Mouse (Mus musculus) embryo, embryonic 10 days (tissue): Measurements from ENCODE around the gene Tcerg1l.

Experiments used
- DNase-seq: peaks from one replicate; pipeline ENCODE4 v3.0.0-alpha.2; 2015; ENCODE audit warnings: low spot score

Gene Tcerg1l

DNA sequence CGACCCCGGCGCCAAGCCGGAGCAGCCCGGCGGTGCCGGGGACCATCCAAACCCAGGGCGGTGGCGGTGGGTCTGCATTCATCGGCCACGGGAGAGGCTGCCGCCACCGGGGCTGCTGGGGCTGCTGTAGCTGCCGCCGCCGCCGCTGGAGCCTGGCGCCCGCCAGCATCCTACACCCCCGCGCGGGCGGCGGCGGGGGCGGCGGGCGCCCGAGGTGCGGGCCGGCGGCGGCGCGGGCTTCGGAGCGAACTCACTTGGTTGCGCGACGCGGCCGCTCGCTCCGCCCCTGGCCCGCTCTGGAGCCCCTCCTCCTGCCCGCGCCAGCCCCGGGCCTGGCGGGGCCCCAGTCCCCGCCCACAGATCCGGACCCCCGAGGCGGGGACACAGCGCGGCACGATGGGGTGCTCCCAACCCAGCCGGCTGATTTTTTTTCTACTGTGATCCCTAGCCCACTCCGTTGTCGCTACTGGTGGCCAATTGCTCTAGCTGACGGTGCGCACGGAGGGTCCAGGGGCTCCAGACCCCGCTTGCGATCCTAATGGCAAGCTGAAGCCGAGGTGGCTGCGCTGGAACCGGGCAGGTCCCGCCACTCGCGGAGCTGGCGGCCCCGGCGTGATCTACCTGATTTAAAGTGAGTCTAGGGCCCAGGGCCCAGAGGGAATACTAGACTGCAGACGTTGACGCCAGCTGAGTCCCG, at the start of gene Tcerg1l:
Tcerg1l (minus strand) TSS at position 246 of the 697 bp plus-strand sequence.
- DNase-seq = peak; percentile 52

DNA sequence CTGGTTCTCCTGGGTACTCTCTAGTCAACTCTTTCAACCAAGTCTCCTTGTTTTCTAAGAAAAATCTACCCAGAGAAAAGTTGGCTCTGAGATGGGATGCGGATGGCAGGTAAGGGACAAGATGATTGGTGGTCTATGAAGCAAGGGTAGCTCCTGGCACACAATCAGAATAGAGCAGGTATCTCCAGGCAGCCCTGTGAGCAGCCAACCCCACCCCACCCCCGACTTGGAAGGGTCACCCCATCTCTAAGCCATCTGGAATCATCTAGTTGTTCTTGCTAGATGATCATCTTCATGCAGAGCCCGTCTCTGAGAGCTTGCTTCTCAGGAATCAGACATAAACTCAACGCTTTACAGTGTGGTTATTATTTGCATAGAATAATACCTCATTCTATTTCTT, 44.6 kb upstream of the Tcerg1l start:
- DNase-seq = no peak

GRCm38 (mm10) chr7:138432541-138432940, 35.0 kb upstream of the Tcerg1l start:
- no peak for DNase-seq

DNA sequence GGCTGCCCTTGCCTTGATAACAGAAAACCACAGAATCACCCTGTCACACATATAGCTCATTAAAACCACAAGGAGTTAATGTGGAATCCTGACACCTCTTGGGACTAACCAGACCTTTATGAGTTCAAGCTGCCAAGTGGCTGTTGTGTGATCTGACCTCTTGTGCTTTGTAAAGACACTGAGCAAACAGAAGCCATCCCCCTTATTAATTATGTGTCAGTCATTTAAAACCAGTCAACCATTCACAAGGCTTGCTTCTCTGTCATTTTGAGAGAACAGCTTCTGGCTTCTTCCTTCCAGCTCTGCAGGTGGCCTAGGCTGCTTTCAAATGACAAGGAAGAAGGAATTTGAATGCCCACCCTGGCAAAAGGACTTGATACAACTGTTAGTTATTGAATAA, 33.9 kb upstream of the Tcerg1l start:
- peak; percentile 7 for DNase-seq

DNA sequence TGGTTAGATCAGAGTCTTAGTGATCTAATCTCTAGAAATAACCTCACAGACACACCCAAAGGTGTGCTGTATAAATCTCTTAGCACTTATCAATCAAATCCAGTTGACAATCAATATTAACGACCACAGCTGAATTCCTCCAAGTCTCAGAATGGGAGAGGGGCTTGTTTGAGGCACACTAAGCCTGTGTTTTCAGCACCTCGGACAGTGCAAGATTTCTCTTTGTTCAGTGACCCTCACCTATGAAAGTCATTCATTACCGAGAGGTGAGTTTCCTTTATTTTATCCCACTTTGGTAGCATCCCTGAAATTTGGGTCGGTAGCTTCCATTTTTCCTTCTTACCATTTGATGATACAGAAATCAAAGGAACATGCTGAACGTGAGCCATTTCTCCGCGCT, 32.4 kb upstream of the Tcerg1l start:
- peak; percentile 74 for DNase-seq

DNA sequence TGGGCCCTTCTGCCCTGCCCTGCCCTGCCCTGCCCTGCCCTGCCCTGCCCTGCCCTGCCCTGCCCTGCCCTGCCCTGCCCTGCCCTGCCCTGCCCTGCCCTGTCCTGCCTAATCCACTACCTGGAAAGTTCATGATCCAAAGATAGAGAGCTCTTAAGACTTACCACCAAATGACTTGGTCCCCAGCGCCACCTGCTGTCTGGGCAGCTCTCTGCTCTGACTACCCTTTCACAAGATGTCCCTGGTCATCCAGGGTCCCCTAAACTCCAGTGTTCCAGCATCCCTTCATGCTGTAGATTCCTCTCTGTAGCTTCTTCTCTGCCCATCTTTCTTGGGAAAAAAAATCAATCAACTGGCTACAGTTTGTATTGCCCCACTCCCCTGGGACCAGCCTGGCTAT, 31.3 kb upstream of the Tcerg1l start:
- peak; percentile 57 for DNase-seq

DNA sequence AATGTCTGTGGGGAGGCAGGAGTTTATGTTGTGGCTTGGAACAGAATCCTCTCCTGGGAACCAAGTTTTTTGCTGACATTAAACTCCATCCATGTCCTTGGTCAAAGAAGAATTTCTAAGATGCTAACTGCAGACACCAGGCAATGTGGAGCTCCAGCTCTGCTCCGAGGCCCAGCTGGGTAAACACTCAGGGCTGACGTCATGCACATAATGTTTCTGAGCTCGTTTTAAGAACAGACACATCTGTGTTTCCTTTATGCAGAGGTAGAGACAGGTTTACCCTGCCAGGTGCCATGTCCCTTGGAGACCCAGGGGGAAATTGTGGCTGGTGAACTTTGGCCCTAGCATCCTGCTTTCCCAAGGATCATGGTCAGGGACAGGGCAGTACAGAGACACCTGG, 29.9 kb upstream of the Tcerg1l start:
- DNase-seq = peak; percentile 44

- DNase-seq = no peak
Observed at GRCm38 (mm10) chr7:138413496-138413895, 16.0 kb upstream of the Tcerg1l start.

GRCm38 (mm10) chr7:138401641-138402040, 4.1 kb upstream of the Tcerg1l start:
- no peak for DNase-seq

DNA sequence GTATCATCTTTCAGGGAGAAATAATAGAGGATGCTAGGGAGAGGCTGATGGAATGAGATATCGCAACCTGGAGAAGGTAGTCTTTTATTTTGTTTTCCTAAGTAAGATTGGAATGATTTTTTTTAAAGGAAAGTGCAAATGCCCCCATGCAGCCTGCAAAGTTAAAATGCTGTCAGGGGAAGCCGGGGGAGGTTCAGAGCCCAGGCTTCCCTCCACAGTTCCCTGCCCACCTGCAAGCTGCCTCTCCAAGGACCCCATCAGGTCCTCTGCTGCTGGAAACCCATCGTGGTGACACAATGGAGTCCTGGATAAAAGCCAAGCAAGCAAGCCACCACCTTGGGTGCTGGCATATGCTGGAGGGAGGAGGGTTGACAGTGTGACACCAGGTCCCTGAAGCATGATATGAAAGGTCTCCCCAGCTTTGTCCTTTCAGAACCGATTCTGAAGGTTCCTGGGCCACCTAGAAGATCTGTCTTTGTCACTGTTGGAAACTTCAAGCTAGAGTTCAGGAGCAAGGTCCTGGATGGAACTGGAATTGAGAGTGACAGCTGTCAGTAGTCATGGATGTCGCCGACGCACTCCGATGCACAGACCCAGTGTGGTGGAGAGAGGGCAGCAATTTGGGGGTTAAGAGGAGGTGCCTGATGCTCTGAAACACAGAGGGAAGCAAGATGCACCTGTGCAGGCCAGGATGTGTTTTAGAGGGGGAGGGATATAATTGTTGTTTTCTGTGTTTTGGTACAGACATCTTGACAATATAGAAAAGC, 3.2 kb upstream of the Tcerg1l start:
- DNase-seq = no peak

DNA sequence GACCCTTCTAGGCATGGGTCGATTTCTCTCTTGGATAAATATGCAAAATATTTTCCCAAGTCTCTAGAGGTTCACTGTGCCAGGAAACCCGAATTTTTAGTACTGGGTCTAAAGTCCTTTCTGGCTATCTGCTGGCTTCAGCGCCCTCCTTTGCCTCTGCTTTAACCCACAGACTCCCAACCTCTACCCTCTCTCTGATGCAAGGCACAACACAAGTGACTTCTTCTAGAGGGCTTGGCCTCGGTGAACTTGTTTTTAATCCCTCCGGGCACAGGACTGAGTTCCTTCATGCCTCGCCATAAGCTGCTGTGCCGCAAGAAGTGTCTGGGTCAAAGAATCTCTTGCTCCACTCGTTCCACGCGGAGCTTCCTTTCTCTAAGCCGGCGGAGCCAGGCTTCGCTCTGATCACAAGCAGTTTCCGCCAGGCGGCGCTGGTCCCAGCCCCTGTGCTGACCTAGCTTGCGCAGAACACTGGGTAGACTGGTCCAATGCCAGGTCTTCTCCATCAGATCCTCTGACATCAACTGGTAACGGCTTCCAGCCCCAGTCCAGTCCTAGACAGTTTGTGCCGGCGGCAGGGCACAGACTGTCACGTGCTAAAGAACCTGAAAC, 758 bp upstream of the Tcerg1l start:
- DNase-seq = peak; percentile 88

DNA sequence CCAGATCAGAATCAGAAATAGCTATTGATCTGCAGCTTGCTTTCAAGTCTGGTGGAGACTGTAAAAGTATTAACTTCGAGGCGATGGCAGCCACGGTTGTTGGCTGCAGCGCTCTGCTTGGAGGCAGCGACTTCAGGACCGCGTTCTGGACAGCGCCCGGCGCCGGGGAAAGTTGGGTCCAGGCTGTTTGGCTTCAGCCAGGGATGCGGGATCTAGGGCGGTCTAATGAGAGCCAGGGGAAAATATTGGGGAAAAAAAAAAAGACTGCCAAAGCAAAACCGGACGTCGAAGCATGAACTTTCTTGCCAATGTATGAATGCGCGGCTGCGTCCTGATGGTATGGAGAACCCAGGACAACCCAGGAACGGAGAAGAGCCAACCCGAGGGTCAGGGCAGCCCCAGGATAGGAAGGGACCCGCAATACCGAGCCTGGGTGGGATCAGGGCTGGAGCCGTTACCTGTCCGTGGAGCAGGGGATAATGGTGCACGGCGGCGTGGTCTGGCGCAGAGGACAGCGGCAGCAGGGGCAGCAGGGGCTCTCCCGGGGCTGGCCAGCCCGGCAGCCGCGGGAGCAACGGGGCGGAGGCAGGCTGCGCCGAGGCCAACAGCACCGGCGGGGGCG, 556 bp downstream of the Tcerg1l start:
- peak; percentile 84 for DNase-seq

- DNase-seq = no peak
Observed at GRCm38 (mm10) chr7:138396109-138396862, 1.2 kb downstream of the Tcerg1l start.

GRCm38 (mm10) chr7:138389941-138390340, 7.6 kb downstream of the Tcerg1l start:
- no peak for DNase-seq

- no peak for DNase-seq
Observed at GRCm38 (mm10) chr7:138389071-138389470, 8.5 kb downstream of the Tcerg1l start.

- no peak for DNase-seq
Observed at GRCm38 (mm10) chr7:138379221-138379620, 18.3 kb downstream of the Tcerg1l start.

DNA sequence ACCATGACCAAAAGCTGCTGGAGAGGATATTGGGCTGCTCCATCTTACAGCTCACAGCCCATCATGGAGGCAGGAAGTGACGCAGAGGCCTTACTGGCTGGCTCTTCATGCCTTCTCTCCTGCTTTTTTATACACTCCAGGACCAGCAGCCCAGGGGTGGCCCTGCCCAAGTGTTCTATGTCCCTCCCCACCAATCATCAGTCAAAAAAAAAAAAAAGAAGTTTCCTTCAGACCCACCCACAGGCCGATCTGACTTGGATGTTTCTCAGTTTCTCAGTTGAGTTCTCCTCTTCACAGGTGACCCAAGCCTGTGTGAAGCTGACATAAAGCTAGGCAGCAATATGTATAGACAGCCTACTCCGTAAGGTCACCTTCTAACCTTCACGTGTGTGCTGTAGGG, 19.0 kb downstream of the Tcerg1l start:
- no peak for DNase-seq

- peak; percentile 30 for DNase-seq
Observed at GRCm38 (mm10) chr7:138375573-138375972, 22.0 kb downstream of the Tcerg1l start.

- no peak for DNase-seq
Observed at GRCm38 (mm10) chr7:138374376-138374775, 23.2 kb downstream of the Tcerg1l start.

GRCm38 (mm10) chr7:138373530-138373929, 24.0 kb downstream of the Tcerg1l start:
- DNase-seq = no peak

- no peak for DNase-seq
Observed at GRCm38 (mm10) chr7:138367570-138367969, 30.0 kb downstream of the Tcerg1l start.

DNA sequence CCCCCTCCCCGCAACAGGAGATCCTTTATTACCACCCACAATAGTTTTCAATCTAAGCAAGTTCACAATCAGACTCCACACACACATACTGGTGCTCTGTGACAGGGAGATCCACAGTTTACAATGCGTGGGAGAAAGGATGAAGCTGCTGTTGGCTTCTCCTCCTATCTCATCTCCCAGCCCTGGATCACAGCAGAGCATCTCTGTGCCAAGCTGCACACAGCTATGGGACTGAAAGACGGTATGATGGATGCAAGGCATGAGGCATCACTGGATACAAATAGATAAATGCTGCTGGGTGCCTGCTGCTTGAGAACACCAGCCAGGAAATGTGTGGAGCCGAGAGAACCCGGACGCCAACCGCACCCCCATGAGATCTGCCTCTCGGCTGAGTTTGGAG, 32.0 kb downstream of the Tcerg1l start:
- no peak for DNase-seq
